Mouse (Mus musculus) neural tube, embryonic 11.5 days (tissue): Measurements from ENCODE around the gene Olfr1494. TPM values are rescaled to one million over a fixed set of nuclear protein-coding genes. Genes with fewer than 3 reads are reported as not detected.

Experiments used
- ATAC-seq: fragments of 200-750 bp; cut with Nextera tagmentation; 2 replicates; pipeline ENCODE4 v1.8.0; 2017; ENCODE audit warnings: moderate number of reproducible peaks, mild to moderate bottlenecking, moderate TSS enrichment, moderate library complexity; ENCODE audit not compliant: insufficient read depth, low FRiP score, low TSS enrichment
- DNase-seq: peaks from one replicate; pipeline ENCODE4 v3.0.0-alpha.2; 2015; ENCODE audit warnings: low spot score
- H3K27ac ChIP-seq: fragments of 300-500 bp; sonication (generic); 2 replicates; pipeline ENCODE4 v1.5.1; 2014; ENCODE audit warnings: low read depth, mild to moderate bottlenecking, low read length
- H3K27me3 ChIP-seq: fragments of 300-500 bp; sonication (generic); 2 replicates; pipeline ENCODE4 v1.6.1; 2014; ENCODE audit warnings: mild to moderate bottlenecking, low read length, mixed read lengths; ENCODE audit not compliant: control insufficient read depth, insufficient read depth
- H3K36me3 ChIP-seq: fragments of 300-500 bp; sonication (generic); 2 replicates; pipeline ENCODE4 v1.6.1; 2014; ENCODE audit warnings: mild to moderate bottlenecking, low read length, moderate library complexity, mixed read lengths; ENCODE audit not compliant: control insufficient read depth, insufficient read depth
- H3K4me1 ChIP-seq: fragments of 300-500 bp; sonication (generic); 2 replicates; pipeline ENCODE4 v1.6.1; 2014; ENCODE audit warnings: low read length, mixed read lengths; ENCODE audit not compliant: control insufficient read depth, insufficient read depth
- H3K4me2 ChIP-seq: fragments of 300-500 bp; sonication (generic); 2 replicates; pipeline ENCODE4 v1.6.1; 2014; ENCODE audit warnings: low read depth, mild to moderate bottlenecking, moderate library complexity
- H3K4me3 ChIP-seq: fragments of 300-500 bp; sonication (generic); 2 replicates; pipeline ENCODE4 v1.5.1; 2014; ENCODE audit warnings: low read depth, low read length
- H3K9ac ChIP-seq: fragments of 300-500 bp; sonication (generic); 2 replicates; pipeline ENCODE4 v1.6.1; 2014; ENCODE audit warnings: mild to moderate bottlenecking, low read length
- H3K9me3 ChIP-seq: fragments of 300-500 bp; sonication (generic); 2 replicates; pipeline ENCODE4 v1.6.1; 2016; ENCODE audit warnings: low read length; ENCODE audit not compliant: control insufficient read depth
- WGBS: fragments of 180-500 bp; shearing (Covaris S2); extraction: QIAGEN DNeasy Blood & Tissue Kit; methylation state at CpG from one replicate; pipeline ENCODE4 v1.1.7; 2014; 5-methylcytosine and 5-hydroxymethylcytosine counted together
- polyA plus RNA-seq: library from polyadenylated mRNA; unstranded; fragments of >200 nt; fragmentation: Nextera tagmentation; extraction: Ambion mirVana; gene quantifications from 2 replicates; pipeline ENCODE4 v1.2.1, GENCODE M21; 2014

Olfr1494 gene
- not detected in 2 replicates for polyA plus RNA-seq

DNA sequence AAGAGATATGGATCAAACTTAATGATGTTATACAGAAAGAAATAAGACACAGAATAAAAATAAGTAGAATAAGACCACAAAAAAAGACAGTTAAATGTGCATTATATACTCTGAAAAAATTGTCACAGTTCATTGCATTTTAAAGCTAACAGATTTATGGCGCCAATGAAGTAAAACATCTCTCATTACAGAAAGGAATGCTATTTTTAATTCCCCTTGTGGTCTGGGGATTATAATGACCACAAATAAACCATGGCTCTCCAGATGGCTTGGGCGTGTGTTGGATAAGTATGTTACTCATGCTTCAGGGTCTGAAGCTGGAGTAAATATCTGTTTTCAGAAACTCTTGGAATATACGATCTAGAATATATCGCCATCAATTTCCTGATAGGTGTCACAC, at the start of gene Olfr1494:
Gene Olfr1494, plus strand, starts transcription at position 301 of the 400 bp plus-strand sequence.
- H3K4me2 ChIP-seq: no peak within 1 kb of the TSS
- ATAC-seq: no peak
- DNase-seq: no peak
- no peak within 1 kb of the TSS for H3K9ac ChIP-seq
- H3K36me3 ChIP-seq: no peaks in the 10 kb centered on the region
- H3K27ac ChIP-seq: no peak within 1 kb of the TSS
- H3K4me3 ChIP-seq: no peak within 1 kb of the TSS
- WGBS: 92% methylated on average over 4 of the region's 4 CpGs
- no peaks in the 10 kb centered on the region for H3K4me1 ChIP-seq
- no peaks in the 10 kb centered on the region for H3K27me3 ChIP-seq
- no peaks in the 10 kb centered on the region for H3K9me3 ChIP-seq

DNA sequence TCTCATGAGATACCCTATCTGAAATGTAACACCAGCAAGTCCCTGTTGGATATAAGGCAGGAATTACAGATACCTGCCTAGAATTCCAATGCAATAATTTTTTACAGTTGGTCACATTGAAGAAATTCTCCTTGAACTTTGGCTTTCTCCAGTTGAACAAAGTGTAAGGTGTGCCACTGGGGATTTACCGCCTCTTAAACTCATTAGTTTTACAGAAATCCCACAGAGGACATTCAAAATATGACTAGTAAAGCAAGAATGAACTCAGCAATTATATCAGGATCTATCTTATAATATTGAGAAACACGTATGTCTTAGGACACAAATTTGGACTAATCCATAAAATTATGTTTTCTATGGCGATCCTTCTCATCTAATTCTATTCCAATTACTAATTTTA, 42.6 kb upstream of the Olfr1494 start, which contains the start of gene Olfr1491:
Gene Olfr1491, plus strand, starts transcription at position 301 of the 400 bp plus-strand sequence.
- no peaks in the 10 kb centered on the region for H3K4me1 ChIP-seq
- ATAC-seq: no peak
- no peak within 1 kb of the TSS for H3K9ac ChIP-seq
- 76% methylated on average over 3 of the region's 3 CpGs for WGBS
- H3K9me3 ChIP-seq: no peaks in the 10 kb centered on the region
- H3K27me3 ChIP-seq: no peaks in the 10 kb centered on the region
- no peaks in the 10 kb centered on the region for H3K36me3 ChIP-seq
- DNase-seq: no peak
- no peak within 1 kb of the TSS for H3K4me2 ChIP-seq
- no peak within 1 kb of the TSS for H3K4me3 ChIP-seq
- H3K27ac ChIP-seq: no peak within 1 kb of the TSS

DNA sequence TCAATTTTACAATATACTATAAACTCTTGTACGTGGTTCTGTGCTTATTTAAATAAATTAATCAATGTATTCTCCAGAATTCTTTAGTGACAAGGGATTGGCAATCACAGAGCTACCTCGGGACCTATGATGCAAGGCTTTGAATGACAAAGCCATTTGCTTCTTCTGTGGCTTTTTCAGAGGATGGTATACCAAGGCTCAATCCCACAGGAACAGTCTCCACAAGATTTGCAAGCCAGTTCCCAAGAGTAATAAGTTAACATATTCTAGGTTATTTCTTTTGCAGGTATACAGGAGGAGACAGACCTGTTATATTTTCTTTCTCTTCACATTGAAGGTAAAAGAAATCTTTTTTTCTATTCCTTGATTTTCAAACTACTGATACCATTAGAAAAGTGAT, 16.6 kb upstream of the Olfr1494 start, which contains the start of gene Olfr1493-ps1:
Gene Olfr1493-ps1, plus strand, starts transcription at position 301 of the 400 bp plus-strand sequence.
- H3K4me1 ChIP-seq: no peaks in the 10 kb centered on the region
- WGBS: 64% methylated on average over 2 of the region's 2 CpGs
- H3K9ac ChIP-seq: no peak within 1 kb of the TSS
- no peaks in the 10 kb centered on the region for H3K36me3 ChIP-seq
- no peak for DNase-seq
- no peaks in the 10 kb centered on the region for H3K9me3 ChIP-seq
- no peak within 1 kb of the TSS for H3K4me2 ChIP-seq
- ATAC-seq: no peak
- H3K27me3 ChIP-seq: no peaks in the 10 kb centered on the region
- H3K27ac ChIP-seq: no peak within 1 kb of the TSS
- H3K4me3 ChIP-seq: no peak within 1 kb of the TSS

DNA sequence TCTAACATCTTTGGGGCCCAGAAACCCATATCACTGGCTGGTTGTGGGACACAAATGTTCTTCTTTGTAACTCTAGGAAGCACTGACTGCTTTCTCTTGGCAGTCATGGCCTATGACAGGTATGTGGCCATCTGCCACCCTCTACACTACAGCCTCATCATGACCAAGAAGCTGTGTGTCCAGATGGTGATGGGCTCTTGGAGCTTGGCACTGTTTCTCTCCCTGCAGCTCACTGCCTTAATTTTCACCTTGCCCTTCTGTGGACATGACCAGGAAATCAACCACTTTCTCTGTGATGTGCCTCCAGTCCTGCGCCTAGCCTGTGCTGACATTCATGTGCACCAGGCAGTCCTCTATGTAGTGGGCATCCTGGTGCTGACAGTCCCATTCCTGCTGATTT, 9.8 kb downstream of the Olfr1494 start:
- WGBS: 87% methylated on average over 1 of the region's 1 CpGs
- Histone ChIP-seq H3K9ac (no peak overlapping the region), H3K36me3 (no peaks in the 10 kb centered on the region), H3K4me1 (no peaks in the 10 kb centered on the region), H3K27ac (no peak overlapping the region), H3K27me3 (no peaks in the 10 kb centered on the region), H3K4me2 (no peak overlapping the region), H3K4me3 (no peak overlapping the region), H3K9me3 (no peaks in the 10 kb centered on the region)
- DNase-seq: no peak
- ATAC-seq: no peak

DNA sequence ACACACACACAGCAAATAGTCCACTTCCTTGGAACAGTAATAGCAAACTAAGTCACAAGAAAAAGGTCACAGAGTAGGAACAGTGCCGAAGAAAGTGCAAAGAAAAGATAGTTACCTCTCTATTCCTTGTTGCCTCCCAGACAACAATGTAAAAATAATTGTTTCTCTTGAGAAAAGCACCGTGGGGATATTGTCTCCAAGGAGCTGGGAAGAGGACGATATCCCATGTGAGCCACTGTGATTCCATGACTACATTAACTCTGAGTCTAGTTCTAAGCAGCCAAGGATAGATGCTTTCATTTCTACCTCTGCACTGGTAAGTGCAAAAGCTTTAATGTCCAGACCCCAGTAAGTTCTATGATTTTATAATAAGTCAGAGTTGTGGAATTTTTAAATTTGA, 24.8 kb downstream of the Olfr1494 start, which contains the start of gene Olfr1495:
Gene Olfr1495, plus strand, starts transcription at position 301 of the 400 bp plus-strand sequence.
- no peak within 1 kb of the TSS for H3K27ac ChIP-seq
- H3K9me3 ChIP-seq: no peaks in the 10 kb centered on the region
- H3K4me1 ChIP-seq: no peaks in the 10 kb centered on the region
- no peak within 1 kb of the TSS for H3K4me2 ChIP-seq
- H3K27me3 ChIP-seq: no peaks in the 10 kb centered on the region
- 86% methylated on average over 3 of the region's 3 CpGs for WGBS
- DNase-seq (no peak), ATAC-seq (no peak)
- no peaks in the 10 kb centered on the region for H3K36me3 ChIP-seq
- H3K4me3 ChIP-seq: no peak within 1 kb of the TSS
- H3K9ac ChIP-seq: no peak within 1 kb of the TSS

DNA sequence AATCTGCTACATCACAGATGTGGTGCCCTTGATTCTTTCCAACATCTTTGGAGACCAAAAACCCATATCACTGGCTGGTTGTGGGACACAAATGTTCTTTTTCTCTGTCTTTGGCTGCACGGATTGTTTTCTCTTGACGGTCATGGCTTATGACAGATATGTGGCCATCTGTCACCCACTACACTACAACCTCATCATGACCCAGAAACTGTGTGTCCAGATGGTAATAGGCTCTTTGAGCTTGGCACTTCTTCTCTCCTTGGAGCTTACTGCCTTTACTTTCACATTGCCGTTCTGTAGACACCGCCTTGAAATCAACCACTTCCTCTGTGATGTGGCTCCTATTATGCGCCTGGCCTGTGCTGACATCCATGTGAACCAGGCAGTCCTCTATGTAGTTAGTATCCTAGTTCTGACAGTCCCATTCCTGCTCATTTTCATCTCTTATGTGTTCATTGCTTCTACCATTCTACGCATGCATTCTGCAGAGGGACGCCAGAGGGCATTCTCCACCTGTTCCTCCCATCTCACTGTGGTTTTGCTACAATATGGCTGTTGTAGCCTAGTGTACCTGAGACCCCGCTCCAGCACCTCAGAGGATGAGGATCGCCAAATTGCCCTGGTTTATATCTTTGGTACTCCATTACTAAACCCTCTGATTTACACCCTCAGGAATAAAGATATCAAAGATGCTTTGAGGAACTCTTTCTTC, 29.2 kb downstream of the Olfr1494 start:
- Histone ChIP-seq H3K4me3 (no peak overlapping the region), H3K27me3 (no peaks in the 10 kb centered on the region), H3K9me3 (no peaks in the 10 kb centered on the region), H3K4me1 (no peaks in the 10 kb centered on the region), H3K4me2 (no peak overlapping the region), H3K36me3 (no peaks in the 10 kb centered on the region), H3K9ac (no peak overlapping the region), H3K27ac (no peak overlapping the region)
- ATAC-seq: no peak
- DNase-seq: no peak
- 88% methylated on average over 9 of the region's 9 CpGs for WGBS

DNA sequence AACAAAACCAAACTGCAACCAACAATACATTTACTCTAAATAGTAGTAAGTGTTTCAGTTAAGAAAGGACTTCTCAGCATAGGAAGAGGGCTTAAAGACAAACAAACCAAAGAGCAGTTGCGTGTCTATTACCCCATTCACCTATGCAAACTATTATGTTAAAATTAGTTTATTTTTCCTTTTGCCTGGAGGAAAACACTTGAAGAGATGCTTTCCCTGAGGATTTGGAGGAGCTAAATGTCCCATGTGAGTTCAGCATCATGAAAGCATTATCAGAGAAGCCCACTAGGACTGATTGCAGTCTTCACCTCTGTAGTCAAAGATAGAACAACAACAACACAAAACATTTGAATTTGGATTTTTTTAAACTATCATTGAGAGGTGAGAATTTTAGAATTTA, 38.0 kb downstream of the Olfr1494 start, which contains the start of gene Olfr1496:
Gene Olfr1496, plus strand, starts transcription at position 301 of the 400 bp plus-strand sequence.
- DNase-seq (no peak), ATAC-seq (no peak)
- Histone ChIP-seq H3K9me3 (no peaks in the 10 kb centered on the region), H3K27me3 (no peaks in the 10 kb centered on the region), H3K4me3 (no peak within 1 kb of the TSS), H3K4me1 (no peaks in the 10 kb centered on the region), H3K9ac (no peak within 1 kb of the TSS), H3K4me2 (no peak within 1 kb of the TSS), H3K27ac (no peak within 1 kb of the TSS), H3K36me3 (no peaks in the 10 kb centered on the region)
- WGBS: 85% methylated on average over 1 of the region's 1 CpGs

DNA sequence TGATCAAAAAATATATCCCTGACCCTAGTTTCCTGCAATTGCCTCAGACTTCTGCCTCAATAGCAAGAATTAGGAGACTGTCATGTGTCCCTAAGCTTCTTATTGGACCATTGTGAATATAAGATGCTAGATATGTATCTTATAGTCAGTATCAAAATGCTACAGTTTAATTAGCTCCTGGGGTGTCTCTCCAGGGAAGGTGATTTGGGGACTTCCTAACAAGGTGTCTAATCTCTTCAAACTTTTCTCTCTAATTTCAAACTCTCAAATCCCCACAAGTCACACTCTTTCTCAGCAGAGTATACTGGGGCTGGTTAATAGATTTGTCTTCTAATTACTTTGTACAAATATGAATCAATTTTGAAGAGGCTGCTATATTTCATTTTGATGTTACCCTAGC, 58.6 kb downstream of the Olfr1494 start, which contains the start of gene Olfr1497:
Gene Olfr1497, minus strand, starts transcription at position 101 of the 400 bp plus-strand sequence.
- Histone ChIP-seq H3K27me3 (no peaks in the 10 kb centered on the region), H3K4me2 (no peak within 1 kb of the TSS), H3K9ac (no peak within 1 kb of the TSS), H3K4me3 (no peak within 1 kb of the TSS), H3K9me3 (no peaks in the 10 kb centered on the region), H3K4me1 (no peaks in the 10 kb centered on the region), H3K27ac (no peak within 1 kb of the TSS), H3K36me3 (no peaks in the 10 kb centered on the region)
- ATAC-seq (no peak), DNase-seq (no peak)
